Mouse (Mus musculus) limb, embryonic 10.5 days (tissue): ENCODE results near the gene Clec2i. TPM values are rescaled to one million over a fixed set of nuclear protein-coding genes. Genes with fewer than 3 reads are reported as not detected.
"Not testable (repeated sequence)": the region's sequence is repeated elsewhere in the genome, so short reads cannot be mapped to it uniquely, and the experiment has no call there.

ENCODE experiments used
- DNase-seq: peaks from one replicate; pipeline ENCODE4 v3.0.0-alpha.2; 2017; ENCODE audit warnings: low spot score
- H3K27ac ChIP-seq: fragments of 300-500 bp; sonication (generic); 2 replicates; pipeline ENCODE4 v1.5.1; 2016; ENCODE audit warnings: mild to moderate bottlenecking
- H3K27me3 ChIP-seq: fragments of 300-500 bp; sonication (generic); 2 replicates; pipeline ENCODE4 v1.6.1; 2016; ENCODE audit warnings: low read depth, mild to moderate bottlenecking; ENCODE audit not compliant: poor library complexity, severe bottlenecking
- H3K36me3 ChIP-seq: fragments of 300-500 bp; sonication (generic); 2 replicates; pipeline ENCODE4 v1.6.1; 2016; ENCODE audit warnings: mild to moderate bottlenecking, moderate library complexity
- H3K4me1 ChIP-seq: fragments of 300-500 bp; sonication (generic); 2 replicates; pipeline ENCODE4 v1.6.1; 2016
- H3K4me3 ChIP-seq: fragments of 300-500 bp; sonication (generic); 2 replicates; pipeline ENCODE4 v1.5.1; 2016; ENCODE audit warnings: mild to moderate bottlenecking, moderate library complexity
- H3K9me3 ChIP-seq: fragments of 300-500 bp; sonication (generic); replicated peaks from 2 replicates; pipeline ENCODE4 v1.6.1; 2016; ENCODE audit warnings: mild to moderate bottlenecking
- WGBS: fragments of 180-500 bp; shearing (Covaris S2); methylation state at CpG from one replicate; pipeline ENCODE4 v1.1.7; 2016; 5-methylcytosine and 5-hydroxymethylcytosine counted together
- polyA plus RNA-seq: library from polyadenylated mRNA; unstranded; fragments of >200 nt; fragmentation: Nextera tagmentation; extraction: Ambion mirVana; gene quantifications from 2 replicates; pipeline ENCODE4 v1.2.1, GENCODE M21; 2016

The Clec2i gene
- polyA plus RNA-seq, 1 experiment from 2014 or later = not detected

- H3K4me3 ChIP-seq = no peak overlapping the region
- H3K9me3 ChIP-seq = no peaks in the 10 kb centered on the region
- 0 out of 2 replicates have a peak, but pooled peaks cover 4% of the 10 kb centered on the region for H3K4me1 ChIP-seq
These were observed 15.3 kb upstream of the Clec2i start for GRCm38 (mm10) chr6:128871910-128872610.

GRCm38 (mm10) chr6:128888834-128889233 lies 1.4 kb downstream of the Clec2i start:
- DNase-seq = no peak
- H3K27me3 ChIP-seq = no peaks in the 10 kb centered on the region
- no peaks in the 10 kb centered on the region for H3K4me1 ChIP-seq
- WGBS = 85% methylated on average over 5 of the region's 5 CpGs
- no peaks in the 10 kb centered on the region for H3K9me3 ChIP-seq
- no peak overlapping the region for H3K27ac ChIP-seq
- no peak overlapping the region for H3K4me3 ChIP-seq
- no peaks in the 10 kb centered on the region for H3K36me3 ChIP-seq

More at GRCm38 (mm10) chr6:128871910-128872610, 15.3 kb upstream of the Clec2i start:
- H3K27me3 ChIP-seq = no peaks in the 10 kb centered on the region
- H3K36me3 ChIP-seq = no peaks in the 10 kb centered on the region
- WGBS = 90% methylated on average over 1 of the region's 1 CpGs
- DNase-seq = no peak
- H3K27ac ChIP-seq = no peak overlapping the region

- Histone ChIP-seq H3K9me3 (no peaks in the 10 kb centered on the region), H3K27ac (no peak within 1 kb of the TSS), H3K27me3 (no peaks in the 10 kb centered on the region), H3K4me1 (no peaks in the 10 kb centered on the region), H3K4me3 (no peak within 1 kb of the TSS), H3K36me3 (no peaks in the 10 kb centered on the region)
- 70% methylated on average over 2 of the region's 2 CpGs for WGBS
- DNase-seq = no peak
These were observed 3.6 kb downstream of the Clec2i start, which contains the start of gene BC035044 for GRCm38 (mm10) chr6:128890948-128891355. Gene BC035044, minus strand, starts transcription at chr6:128891126.

DNA sequence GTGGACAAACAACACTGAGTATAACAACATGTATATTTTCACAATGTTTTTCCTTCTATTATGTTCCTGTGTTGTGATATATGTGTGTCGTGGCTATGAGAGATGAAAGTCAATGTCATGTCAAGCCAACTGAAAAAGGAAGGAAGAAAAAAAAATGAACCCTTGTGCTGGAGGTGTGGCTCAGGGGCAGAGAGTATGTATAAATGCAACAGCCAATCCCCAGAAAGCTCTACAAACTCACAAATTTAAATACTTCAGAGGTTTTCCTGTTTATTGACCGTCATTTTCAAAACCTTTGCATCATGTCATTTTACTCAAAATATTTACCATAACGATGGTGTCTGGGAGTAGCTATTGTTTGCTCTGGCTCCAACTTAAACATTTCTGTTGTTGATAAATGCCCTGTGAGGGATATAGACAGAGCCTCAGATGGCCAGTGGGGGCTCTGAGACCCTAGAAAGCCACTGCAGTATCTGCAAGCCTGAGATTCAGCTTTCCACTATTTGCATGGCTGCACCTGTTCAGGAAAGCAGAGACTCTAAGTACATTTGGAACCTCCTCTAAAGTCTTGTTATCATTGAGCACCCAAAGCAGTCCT lies 8.1 kb downstream of the Clec2i start:
- H3K36me3 ChIP-seq = no peaks in the 10 kb centered on the region

DNA sequence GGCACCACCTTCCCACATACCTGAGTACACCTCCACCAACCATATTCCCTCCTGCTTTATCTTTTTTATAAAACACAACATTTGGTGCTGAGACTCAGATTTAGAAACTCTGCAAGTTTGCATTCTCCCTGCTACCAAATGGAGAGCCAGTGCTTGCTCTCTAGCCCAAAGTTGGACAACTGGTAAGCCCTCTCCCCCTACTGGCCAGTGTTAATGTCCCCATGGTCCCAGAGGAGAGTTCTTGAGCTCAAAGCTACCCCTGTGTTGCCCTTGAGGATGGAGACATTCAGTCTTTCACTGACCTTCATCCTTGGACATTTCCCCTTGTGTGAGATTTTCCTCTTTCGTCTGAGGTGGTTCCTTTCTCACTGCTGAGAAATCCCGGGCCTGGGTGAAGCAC lies 12.7 kb downstream of the Clec2i start:
- no peaks in the 10 kb centered on the region for H3K9me3 ChIP-seq
- 90% methylated on average over 2 of the region's 2 CpGs for WGBS
- no peaks in the 10 kb centered on the region for H3K27me3 ChIP-seq
- no peaks in the 10 kb centered on the region for H3K36me3 ChIP-seq
- no peak overlapping the region for H3K4me3 ChIP-seq
- no peak overlapping the region for H3K27ac ChIP-seq
- no peak for DNase-seq
- H3K4me1 ChIP-seq = no peaks in the 10 kb centered on the region

More for the DNA sequence above, 8.1 kb downstream of the Clec2i start:
- WGBS = 94% methylated on average over 3 of the region's 3 CpGs
- H3K27me3 ChIP-seq = no peaks in the 10 kb centered on the region
- no peaks in the 10 kb centered on the region for H3K9me3 ChIP-seq
- H3K27ac ChIP-seq = no peak overlapping the region
- DNase-seq = no peak
- no peaks in the 10 kb centered on the region for H3K4me1 ChIP-seq
- H3K4me3 ChIP-seq = no peak overlapping the region

DNA sequence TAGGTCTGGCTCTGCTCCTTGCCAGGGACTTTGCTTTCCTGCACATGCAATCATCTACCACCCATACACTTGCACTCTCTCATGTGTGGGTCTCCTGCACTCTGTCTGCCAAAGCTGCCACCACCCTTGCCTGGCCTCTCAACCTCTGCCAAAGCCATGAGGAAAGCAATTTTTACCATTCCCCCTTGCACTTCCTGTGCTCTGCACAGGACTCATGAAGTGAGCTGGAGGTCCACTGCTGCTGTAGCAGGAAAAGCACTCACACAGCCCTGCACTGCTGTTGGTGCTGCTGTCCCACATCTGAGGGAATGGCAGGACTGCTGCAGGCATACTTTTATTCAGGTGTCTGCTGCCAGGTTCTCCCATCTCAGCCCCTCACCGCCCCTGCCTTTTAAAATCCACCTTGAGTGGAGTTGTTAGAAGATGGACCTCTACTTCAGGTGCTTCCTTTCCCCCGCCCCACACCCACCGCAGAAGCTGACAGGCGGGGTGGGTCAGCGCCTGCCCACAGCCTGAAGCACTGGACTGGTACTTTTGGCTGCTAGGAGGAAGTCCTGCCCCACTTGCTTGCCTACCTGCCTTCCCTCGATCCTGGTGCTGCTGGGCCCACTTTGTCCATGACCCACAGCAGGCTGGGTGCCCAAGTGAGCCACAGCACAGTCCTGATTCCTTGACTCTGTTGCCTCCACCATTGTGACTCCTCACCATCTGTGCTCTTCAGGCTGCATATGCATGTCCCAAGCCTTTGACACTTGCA lies 13.6 kb downstream of the Clec2i start:
- not testable (repeated sequence) for H3K27ac ChIP-seq, H3K27me3 ChIP-seq, H3K9me3 ChIP-seq, H3K36me3 ChIP-seq, H3K4me1 ChIP-seq, H3K4me3 ChIP-seq, DNase-seq
- WGBS = 89% methylated on average over 6 of the region's 6 CpGs

DNA sequence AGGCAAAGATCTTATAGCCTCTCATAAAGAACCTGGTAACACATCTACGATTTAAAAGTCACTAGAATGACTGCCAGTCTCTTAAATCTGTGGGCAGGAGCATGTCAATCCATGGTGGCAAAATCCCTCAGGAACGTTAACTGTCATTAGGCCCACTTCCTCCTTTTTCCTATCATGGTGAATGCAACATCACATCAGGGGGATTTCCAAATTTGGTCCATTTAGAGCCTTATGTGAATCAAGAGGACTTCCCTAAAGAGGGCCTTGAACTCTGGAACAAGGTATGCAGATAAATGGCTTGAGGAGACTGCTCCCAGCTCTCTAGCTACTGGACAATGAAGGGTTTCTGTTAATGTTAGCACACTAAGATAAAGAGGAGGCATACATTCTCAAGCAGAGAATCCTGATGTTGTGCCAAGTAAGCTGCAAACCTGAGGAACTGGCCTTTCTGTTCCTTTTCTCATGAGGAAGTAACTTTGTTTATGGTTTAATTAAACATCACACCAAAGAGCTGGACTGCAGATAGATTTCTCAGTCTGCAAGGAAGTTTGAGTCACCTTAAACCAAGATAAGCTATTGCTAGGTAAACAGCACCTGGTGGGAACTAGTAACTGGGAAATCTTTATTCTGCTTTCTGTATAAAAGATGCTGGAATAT lies 26.3 kb downstream of the Clec2i start:
- Histone ChIP-seq H3K27ac (no peak overlapping the region), H3K4me1 (no peaks in the 10 kb centered on the region), H3K27me3 (no peaks in the 10 kb centered on the region), H3K36me3 (no peaks in the 10 kb centered on the region), H3K4me3 (no peak overlapping the region), H3K9me3 (no peaks in the 10 kb centered on the region)
- WGBS = 83% methylated on average over 2 of the region's 2 CpGs
- no peak for DNase-seq

- Histone ChIP-seq H3K36me3 (no peaks in the 10 kb centered on the region), H3K27ac (no peak overlapping the region), H3K4me1 (no peaks in the 10 kb centered on the region), H3K27me3 (no peaks in the 10 kb centered on the region), H3K4me3 (no peak overlapping the region), H3K9me3 (no peaks in the 10 kb centered on the region)
- 91% methylated on average over 2 of the region's 2 CpGs for WGBS
- DNase-seq = no peak
These were observed 29.9 kb downstream of the Clec2i start for GRCm38 (mm10) chr6:128917322-128917721.

DNA sequence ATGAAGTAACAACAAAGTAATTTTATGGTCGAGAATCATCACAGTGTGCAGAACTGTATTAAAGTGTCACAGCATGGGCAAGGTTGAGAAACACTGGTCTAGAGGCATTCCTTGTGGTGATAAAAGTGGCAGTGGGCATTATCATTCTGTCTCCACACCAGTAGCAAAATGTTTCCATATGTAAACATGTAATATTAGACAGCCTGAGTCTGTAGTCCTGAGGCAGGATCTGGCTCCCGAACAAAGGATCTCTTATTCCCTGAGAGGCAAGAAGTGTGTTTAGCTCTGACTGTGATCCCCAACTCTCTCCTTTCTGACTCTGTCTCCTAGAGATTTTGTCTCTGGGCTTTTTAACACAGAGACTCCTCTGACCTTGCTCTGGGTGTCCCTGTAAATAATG lies 45.7 kb downstream of the Clec2i start:
- no peak for DNase-seq

DNA sequence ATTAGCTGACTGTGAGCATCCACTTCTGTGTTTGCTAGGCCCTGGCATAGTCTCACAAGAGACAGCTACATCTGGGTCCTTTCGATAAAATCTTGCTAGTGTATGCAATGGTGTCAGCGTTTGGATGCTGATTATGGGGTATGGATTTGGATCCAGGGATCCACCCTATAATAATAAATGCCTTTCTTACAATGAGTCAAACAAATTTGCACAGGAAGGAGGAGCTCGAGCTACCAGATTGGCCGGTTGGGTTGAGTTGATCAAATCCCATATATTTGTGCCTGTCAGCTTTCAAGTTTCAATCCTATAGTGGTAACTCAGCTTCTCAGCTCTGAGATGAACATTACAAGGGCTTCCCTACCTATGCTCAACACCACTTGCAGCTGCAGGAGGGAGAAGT lies 46.7 kb downstream of the Clec2i start, which contains the start of gene Clec2g:
TSS of gene Clec2g (plus strand) at position 301 of the 400 bp plus-strand sequence.
- not testable (repeated sequence) for H3K27me3 ChIP-seq, H3K4me3 ChIP-seq, DNase-seq, H3K9me3 ChIP-seq, H3K27ac ChIP-seq, H3K4me1 ChIP-seq, H3K36me3 ChIP-seq
- WGBS = 98% methylated on average over 4 of the region's 4 CpGs

More for the DNA sequence above, 45.7 kb downstream of the Clec2i start:
- 78% methylated on average over 2 of the region's 2 CpGs for WGBS
- Histone ChIP-seq H3K4me3 (no peak overlapping the region), H3K27ac (no peak overlapping the region; the same call in 1 of the 2 replicates), H3K9me3 (no peaks in the 10 kb centered on the region), H3K4me1 (no peaks in the 10 kb centered on the region), H3K36me3 (no peaks in the 10 kb centered on the region), H3K27me3 (no peaks in the 10 kb centered on the region)

GRCm38 (mm10) chr6:128935889-128936665 lies 48.7 kb downstream of the Clec2i start:
- not testable (repeated sequence) for H3K27me3 ChIP-seq, H3K36me3 ChIP-seq, DNase-seq, H3K9me3 ChIP-seq, H3K4me1 ChIP-seq, H3K27ac ChIP-seq, H3K4me3 ChIP-seq
- 88% methylated on average over 5 of the region's 13 CpGs for WGBS
